Comparison of ENCODE assay signal across 7 mouse cellular contexts in the genomic region with DNA sequence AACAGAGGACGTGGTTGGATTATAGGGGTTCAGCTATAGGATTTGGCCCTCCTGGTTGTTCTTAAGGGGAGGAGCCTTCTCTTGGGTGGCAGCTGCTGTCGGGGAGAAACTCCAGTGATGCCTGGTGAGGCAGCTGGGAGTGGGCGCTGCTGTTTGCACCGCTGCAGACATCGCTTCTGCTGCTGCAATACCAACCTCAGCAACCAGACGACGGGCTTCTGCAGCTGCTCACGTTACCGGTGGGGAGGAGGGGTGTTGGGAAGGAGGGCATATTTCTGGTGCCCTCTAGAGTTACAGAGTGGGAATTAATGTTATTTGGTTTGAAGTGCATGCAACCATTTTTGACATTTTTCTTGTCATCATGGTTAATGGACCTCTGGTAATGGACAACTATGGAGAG. TPM values are rescaled to one million over a fixed set of nuclear protein-coding genes. Genes with fewer than 3 reads are reported as not detected.
DNase-seq lines count a peak whose midpoint lies in the region; ATAC-seq lines count a peak whose summit lies in the region.

No protein-coding gene starts in this region.

- H3K9me3 ChIP-seq in intestine, embryonic 16.5 days (ENCODE audit: control insufficient read depth, low read length) = no peaks in the 10 kb centered on the region
- no peaks in the 10 kb centered on the region for H3K9me3 ChIP-seq in midbrain, embryonic 10.5 days (replicated peaks)

- H3K36me3 ChIP-seq in intestine, embryonic 16.5 days (ENCODE audit: control insufficient read depth, insufficient read depth, low read length) = no peaks in the 10 kb centered on the region
- H3K36me3 ChIP-seq in midbrain, embryonic 10.5 days = peaks cover 51% of the 10 kb centered on the region

- no peak for ATAC-seq in intestine, embryonic 16.5 days

- H3K4me2 ChIP-seq in intestine, embryonic 16.5 days (ENCODE audit: low read depth, low read length) = peak overlapping the region; percentile 87

- H3K4me3 ChIP-seq in intestine, embryonic 16.5 days (ENCODE audit: low read length) = peak overlapping the region; percentile 85
- H3K4me3 ChIP-seq in midbrain, embryonic 10.5 days = peak overlapping the region; percentile 93

- intact Hi-C loops in left cerebral cortex, postnatal 36 days (cut with DNase I) = loop anchor here (2.0 to 5.0 kb wide), 2 partner anchors 77 to 221 kb away; a partner anchor contains a TSS

- WGBS in intestine, embryonic 16.5 days = 2% methylated on average over 9 of the region's 9 CpGs
- under 1% methylated on average over 9 of the region's 9 CpGs for WGBS in midbrain, embryonic 10.5 days

- H3K9ac ChIP-seq in intestine, embryonic 16.5 days (ENCODE audit: low read depth, low read length) = peak overlapping the region; percentile 93

- peak; percentile 33 to 56 for DNase-seq in adrenal gland, adult 18-20 months (ENCODE audit: low spot score in 2 of 2)
- peak; percentile 88 for DNase-seq in embryo, embryonic 11 days
- peak; percentile 64 for DNase-seq in gastrocnemius, postnatal 25 days
- peak; percentile 61 to 66 for DNase-seq in left cerebral cortex, postnatal 36 days (ENCODE audit: low spot score in 2 of 2)
- peak; percentile 72 for DNase-seq in midbrain, embryonic 10.5 days (ENCODE audit: low spot score)
- DNase-seq in right cerebral cortex, postnatal 36 days (ENCODE audit: low spot score in 2 of 2) = peak; percentile 61 to 68

- H3K27me3 ChIP-seq in intestine, embryonic 16.5 days (replicated peaks; ENCODE audit: control insufficient read depth, insufficient read depth, low read length) = no peaks in the 10 kb centered on the region
- H3K27me3 ChIP-seq in midbrain, embryonic 10.5 days (ENCODE audit: low read depth, poor library complexity, severe bottlenecking) = no peaks in the 10 kb centered on the region

- peaks cover 11% of the 10 kb centered on the region for H3K4me1 ChIP-seq in intestine, embryonic 16.5 days (ENCODE audit: control insufficient read depth, insufficient read depth, low read length)
- peaks cover 20% of the 10 kb centered on the region for H3K4me1 ChIP-seq in midbrain, embryonic 10.5 days

- peak overlapping the region; percentile 99 for H3K27ac ChIP-seq in intestine, embryonic 16.5 days (ENCODE audit: low read length)
- H3K27ac ChIP-seq in midbrain, embryonic 10.5 days (replicated peaks) = peak overlapping the region; percentile 99

RNA-seq across cellular contexts. Expression of a gene that starts 1.4 kb away (rescaled TPM):
- total RNA-seq in adrenal gland, adult 18-20 months (2021) = 10 to 100 TPM; 42.9 to 47.6 TPM
- total RNA-seq in gastrocnemius, postnatal 25 days (2021) = 10 to 100 TPM; 27.9 to 30.0 TPM
- 22.3 and 23.4 TPM in 2 replicates for polyA plus RNA-seq in intestine, embryonic 16.5 days (2015; fragmentation: Nextera tagmentation; extraction: Ambion mirVana)
- total RNA-seq in left cerebral cortex, postnatal 36 days (2021) = 100 to 1,000 TPM in 1 of 2 experiments, 10 to 100 TPM in 1; 82.1 to 106 TPM
- polyA plus RNA-seq in midbrain, embryonic 10.5 days (2016; fragmentation: Nextera tagmentation; extraction: Ambion mirVana) = 57.3 and 71.1 TPM in 2 replicates
